Mouse (Mus musculus): ENCODE results near the gene Lama4. TPM values are rescaled to one million over a fixed set of nuclear protein-coding genes. Genes with fewer than 3 reads are reported as not detected.
A peak's percentile ranks its signal among the peaks of the same experiment; 100 is the strongest.

Lama4 gene
- polyA plus RNA-seq, 1 experiment from 2014 or later: 22.3 TPM

GRCm38 (mm10) chr10:39029297-39030147 lies 64.2 kb downstream of the Lama4 start:
- Histone ChIP-seq H3K9me3 (replicated peaks) (no peaks in the 10 kb centered on the region), H3K4me1 (peaks cover 16% of the 10 kb centered on the region; the same call in 1 of the 2 replicates), H3K4me2 (no peak overlapping the region), H3K27me3 (replicated peaks) (no peaks in the 10 kb centered on the region), H3K4me3 (replicated peaks) (no peak overlapping the region), H3K9ac (replicated peaks) (no peak overlapping the region), H3K27ac (replicated peaks) (no peak overlapping the region), H3K36me3 (no peaks in the 10 kb centered on the region)
- ATAC-seq (ENCODE audit: low FRiP score): peak; percentile 80
- 64% methylated on average over 6 of the region's 6 CpGs for WGBS

DNA sequence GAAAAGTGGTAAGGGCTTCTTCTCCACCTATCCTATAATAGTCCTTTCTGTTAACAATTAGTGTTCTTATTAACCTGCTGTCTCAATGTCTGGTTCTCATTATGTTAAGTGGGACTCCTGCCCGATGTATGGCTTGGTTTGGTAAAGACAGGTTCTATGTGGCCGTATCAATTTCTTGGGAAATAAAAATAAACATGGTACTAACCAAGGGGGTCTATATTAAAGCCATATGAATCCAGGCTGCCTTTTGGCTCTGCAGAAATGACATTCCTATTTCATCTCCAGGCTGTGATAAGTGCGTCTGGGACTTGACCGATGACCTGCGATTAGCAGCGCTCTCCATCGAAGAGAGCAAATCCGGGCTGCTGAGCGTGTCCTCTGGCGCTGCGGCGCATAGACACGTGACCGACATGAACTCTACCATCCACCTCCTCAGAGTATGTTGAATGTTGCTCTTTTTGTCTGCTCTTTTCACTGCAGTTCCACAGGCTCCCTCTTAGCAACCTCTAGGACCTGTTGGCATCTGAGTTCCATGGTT lies 64.9 kb downstream of the Lama4 start:
- H3K4me1 ChIP-seq: peaks cover 16% of the 10 kb centered on the region; the same call in 1 of the 2 replicates
- H3K9ac ChIP-seq (replicated peaks): no peak overlapping the region
- H3K4me3 ChIP-seq (replicated peaks): no peak overlapping the region
- H3K9me3 ChIP-seq (replicated peaks): no peaks in the 10 kb centered on the region
- H3K36me3 ChIP-seq: no peaks in the 10 kb centered on the region
- no peak overlapping the region for H3K4me2 ChIP-seq
- WGBS: 95% methylated on average over 14 of the region's 14 CpGs
- ATAC-seq (ENCODE audit: low FRiP score): no peak
- H3K27me3 ChIP-seq (replicated peaks): no peaks in the 10 kb centered on the region
- H3K27ac ChIP-seq (replicated peaks): no peak overlapping the region

DNA sequence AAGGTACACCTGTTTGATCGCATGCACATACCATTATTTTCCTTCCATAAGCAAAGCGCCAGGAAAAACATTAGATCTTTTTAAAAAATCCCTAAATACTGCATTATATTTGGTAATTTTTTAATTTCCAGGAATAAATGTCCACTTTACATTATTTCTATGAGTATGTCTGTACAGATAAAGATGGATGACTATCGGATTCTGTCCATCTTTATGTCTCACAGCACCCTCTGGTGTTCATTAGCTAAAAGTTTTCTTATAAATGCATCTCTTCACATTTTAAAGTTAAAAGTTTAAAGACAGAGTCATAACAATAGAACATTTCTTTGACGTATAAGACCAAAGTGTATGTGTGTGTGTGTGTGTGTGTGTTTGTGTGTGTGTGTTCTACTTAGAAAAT lies 74.2 kb downstream of the Lama4 start:
- no peak overlapping the region for H3K4me3 ChIP-seq (replicated peaks)
- H3K4me1 ChIP-seq: no peaks in the 10 kb centered on the region
- no peaks in the 10 kb centered on the region for H3K9me3 ChIP-seq (replicated peaks)
- no peak overlapping the region for H3K4me2 ChIP-seq
- H3K9ac ChIP-seq (replicated peaks): no peak overlapping the region
- no peak overlapping the region for H3K27ac ChIP-seq (replicated peaks)
- ATAC-seq (ENCODE audit: low FRiP score): no peak
- no peaks in the 10 kb centered on the region; the same call in 1 of the 2 replicates for H3K36me3 ChIP-seq
- H3K27me3 ChIP-seq (replicated peaks): no peaks in the 10 kb centered on the region
- WGBS: 67% methylated on average over 4 of the region's 4 CpGs

DNA sequence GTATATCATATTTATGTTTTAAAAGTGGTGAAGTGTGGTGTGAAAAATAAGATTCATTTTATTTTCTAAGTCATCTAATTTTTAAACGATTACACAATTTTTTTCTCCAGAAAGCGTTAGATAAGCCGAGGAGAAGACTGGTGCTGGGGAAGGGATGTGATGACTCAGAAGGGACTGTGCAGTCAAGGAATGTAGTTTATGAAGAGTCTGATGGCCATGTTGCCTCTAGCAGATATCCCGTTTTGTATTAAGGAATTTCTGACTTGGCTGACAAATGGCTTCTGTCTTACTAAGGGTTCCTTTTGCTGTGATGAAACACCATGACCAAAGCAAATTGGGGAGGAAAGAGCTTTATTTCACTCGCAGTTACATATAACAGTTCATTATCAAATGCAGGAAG lies 74.7 kb downstream of the Lama4 start:
- no peaks in the 10 kb centered on the region for H3K27me3 ChIP-seq (replicated peaks)

GRCm38 (mm10) chr10:39044476-39044995 lies 79.2 kb downstream of the Lama4 start:
- Histone ChIP-seq H3K27me3 (replicated peaks) (no peaks in the 10 kb centered on the region), H3K9ac (replicated peaks) (no peak overlapping the region), H3K9me3 (replicated peaks) (no peaks in the 10 kb centered on the region), H3K27ac (replicated peaks) (no peak overlapping the region), H3K4me3 (replicated peaks) (no peak overlapping the region), H3K4me1 (no peaks in the 10 kb centered on the region), H3K4me2 (no peak overlapping the region), H3K36me3 (no peaks in the 10 kb centered on the region)
- no peak for ATAC-seq (ENCODE audit: low FRiP score)
- 48% methylated on average over 3 of the region's 3 CpGs for WGBS

More for the DNA sequence above, 74.7 kb downstream of the Lama4 start:
- no peak for ATAC-seq (ENCODE audit: low FRiP score)
- Histone ChIP-seq H3K9me3 (replicated peaks) (no peaks in the 10 kb centered on the region), H3K4me1 (no peaks in the 10 kb centered on the region), H3K36me3 (no peaks in the 10 kb centered on the region; the same call in 1 of the 2 replicates), H3K4me2 (no peak overlapping the region), H3K27ac (replicated peaks) (no peak overlapping the region), H3K9ac (replicated peaks) (no peak overlapping the region), H3K4me3 (replicated peaks) (no peak overlapping the region)
- 79% methylated on average over 5 of the region's 5 CpGs for WGBS

DNA sequence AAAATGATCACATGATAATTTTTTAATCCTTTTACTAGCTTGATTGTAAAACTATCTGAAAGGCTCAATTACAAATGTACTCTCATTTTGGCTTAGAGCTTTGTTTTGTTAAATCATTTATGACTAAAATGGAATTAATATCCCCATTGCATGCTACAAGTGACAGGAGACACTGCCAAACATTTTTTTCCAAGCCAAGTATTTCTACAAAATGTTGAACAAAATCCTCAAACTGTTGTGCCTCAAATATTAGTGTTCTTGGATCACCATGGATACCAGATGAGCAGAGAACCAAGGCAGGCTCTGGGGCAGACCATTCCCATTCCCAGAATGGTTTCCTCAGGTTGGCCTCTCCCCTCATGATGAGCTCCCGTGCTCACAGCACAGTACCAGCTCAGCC lies 79.8 kb downstream of the Lama4 start:
- H3K9ac ChIP-seq (replicated peaks): no peak overlapping the region
- no peaks in the 10 kb centered on the region for H3K9me3 ChIP-seq (replicated peaks)
- H3K4me1 ChIP-seq: no peaks in the 10 kb centered on the region
- no peak overlapping the region for H3K27ac ChIP-seq (replicated peaks)
- no peak overlapping the region for H3K4me2 ChIP-seq
- H3K4me3 ChIP-seq (replicated peaks): no peak overlapping the region
- H3K36me3 ChIP-seq: no peaks in the 10 kb centered on the region
- WGBS: 57% methylated on average over 1 of the region's 1 CpGs
- no peak for ATAC-seq (ENCODE audit: low FRiP score)
- H3K27me3 ChIP-seq (replicated peaks): no peaks in the 10 kb centered on the region

DNA sequence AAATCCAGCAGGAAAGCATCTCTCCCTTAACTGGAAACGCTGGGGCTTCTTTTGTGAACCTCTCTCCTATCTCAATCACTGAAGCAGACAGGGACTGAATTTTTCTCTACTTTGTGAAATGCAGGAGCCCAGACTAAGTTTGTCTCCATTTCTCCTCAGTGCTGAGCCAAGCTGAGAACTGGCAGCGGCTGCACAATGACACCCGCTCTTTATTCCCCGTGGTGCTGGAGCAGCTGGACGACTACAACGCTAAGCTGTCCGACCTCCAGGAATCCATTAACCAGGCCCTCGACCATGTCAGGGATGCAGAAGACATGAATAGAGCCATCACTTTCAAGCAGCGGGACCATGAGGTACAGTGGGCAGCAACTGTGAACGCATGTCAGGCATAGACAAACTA lies 82.5 kb downstream of the Lama4 start:
- 59% methylated on average over 10 of the region's 10 CpGs for WGBS

GRCm38 (mm10) chr10:39049581-39050294 lies 84.4 kb downstream of the Lama4 start:
- H3K9me3 ChIP-seq (replicated peaks): no peaks in the 10 kb centered on the region
- H3K4me1 ChIP-seq: no peaks in the 10 kb centered on the region
- H3K36me3 ChIP-seq: peaks cover 5% of the 10 kb centered on the region; the same call in 1 of the 2 replicates
- WGBS: 88% methylated on average over 8 of the region's 8 CpGs
- H3K4me2 ChIP-seq: no peak overlapping the region
- no peak overlapping the region for H3K9ac ChIP-seq (replicated peaks)
- H3K4me3 ChIP-seq (replicated peaks): no peak overlapping the region
- no peak overlapping the region for H3K27ac ChIP-seq (replicated peaks)
- no peaks in the 10 kb centered on the region for H3K27me3 ChIP-seq (replicated peaks)
- ATAC-seq (ENCODE audit: low FRiP score): no peak

More for the DNA sequence above, 82.5 kb downstream of the Lama4 start:
- no peak overlapping the region for H3K4me3 ChIP-seq (replicated peaks)
- H3K36me3 ChIP-seq: peaks cover 5% of the 10 kb centered on the region; the same call in 1 of the 2 replicates
- no peaks in the 10 kb centered on the region for H3K4me1 ChIP-seq
- no peak overlapping the region for H3K9ac ChIP-seq (replicated peaks)
- H3K4me2 ChIP-seq: no peak overlapping the region
- H3K9me3 ChIP-seq (replicated peaks): no peaks in the 10 kb centered on the region
- H3K27me3 ChIP-seq (replicated peaks): no peaks in the 10 kb centered on the region
- H3K27ac ChIP-seq (replicated peaks): no peak overlapping the region
- ATAC-seq (ENCODE audit: low FRiP score): no peak

- Histone ChIP-seq H3K4me1 (no peaks in the 10 kb centered on the region), H3K9me3 (replicated peaks) (no peaks in the 10 kb centered on the region), H3K4me3 (replicated peaks) (no peak overlapping the region), H3K27me3 (replicated peaks) (no peaks in the 10 kb centered on the region), H3K27ac (replicated peaks) (no peak overlapping the region), H3K9ac (replicated peaks) (no peak overlapping the region), H3K36me3 (peaks cover 5% of the 10 kb centered on the region; the same call in 1 of the 2 replicates), H3K4me2 (no peak overlapping the region)
- no peak for ATAC-seq (ENCODE audit: low FRiP score)
- 94% methylated on average over 5 of the region's 5 CpGs for WGBS
Observed at GRCm38 (mm10) chr10:39056050-39056449, 90.7 kb downstream of the Lama4 start.

DNA sequence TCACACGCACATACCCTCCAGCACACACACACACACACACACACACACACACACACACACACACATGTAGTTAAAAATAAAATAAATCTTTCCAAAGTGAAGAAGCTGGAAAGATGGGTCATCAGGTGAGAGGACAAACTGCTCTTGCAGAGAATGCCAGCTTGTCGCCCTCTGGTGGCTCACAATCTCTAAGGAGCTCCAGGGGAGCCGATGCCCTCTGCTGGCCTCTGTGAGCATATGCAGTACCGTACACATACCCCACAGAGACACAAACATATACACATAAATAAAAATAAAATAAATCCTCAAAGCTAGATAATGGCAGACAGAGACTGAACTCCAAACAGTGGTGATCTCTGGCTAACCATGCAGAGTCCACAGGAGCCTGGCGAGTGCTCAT lies 99.4 kb downstream of the Lama4 start:
- no peak overlapping the region for H3K27ac ChIP-seq (replicated peaks)
- 94% methylated on average over 5 of the region's 5 CpGs for WGBS
- H3K36me3 ChIP-seq: no peaks in the 10 kb centered on the region
- no peaks in the 10 kb centered on the region for H3K27me3 ChIP-seq (replicated peaks)
- H3K4me1 ChIP-seq: no peaks in the 10 kb centered on the region
- no peak overlapping the region for H3K9ac ChIP-seq (replicated peaks)
- no peak for ATAC-seq (ENCODE audit: low FRiP score)
- no peak overlapping the region for H3K4me2 ChIP-seq
- no peak overlapping the region for H3K4me3 ChIP-seq (replicated peaks)
- no peaks in the 10 kb centered on the region for H3K9me3 ChIP-seq (replicated peaks)

GRCm38 (mm10) chr10:39065449-39065848 lies 100.1 kb downstream of the Lama4 start:
- no peak overlapping the region for H3K4me2 ChIP-seq
- no peaks in the 10 kb centered on the region for H3K4me1 ChIP-seq
- H3K4me3 ChIP-seq (replicated peaks): no peak overlapping the region
- no peak overlapping the region for H3K9ac ChIP-seq (replicated peaks)
- no peaks in the 10 kb centered on the region for H3K9me3 ChIP-seq (replicated peaks)
- WGBS: 78% methylated on average over 3 of the region's 3 CpGs
- H3K36me3 ChIP-seq: no peaks in the 10 kb centered on the region
- H3K27me3 ChIP-seq (replicated peaks): no peaks in the 10 kb centered on the region
- H3K27ac ChIP-seq (replicated peaks): no peak overlapping the region
- no peak for ATAC-seq (ENCODE audit: low FRiP score)

Data from neural tube, embryonic 15.5 days (tissue).